Mouse (Mus musculus) left cerebral cortex, adult 2 months (tissue): ENCODE results near the gene Foxp1. TPM values are rescaled to one million over a fixed set of nuclear protein-coding genes. Genes with fewer than 3 reads are reported as not detected.

Source experiments
- DNase-seq, 2 experiments: peaks; one replicate each; pipeline ENCODE4 v3.0.0; 2021 to 2022; ENCODE audit warnings: low spot score in 2 of 2, mixed read lengths in 1 of 2; ENCODE audit errors: extremely low spot score in 1 of 2
- H3K27ac ChIP-seq: fragments of 200-600 bp; 2 replicates; pipeline ENCODE4 v1.8.1; 2022
- H3K4me3 ChIP-seq: fragments of 200-600 bp; 2 replicates; pipeline ENCODE4 v1.8.1; 2022
- CTCF ChIP-seq: fragments of 200-600 bp; IDR thresholded peaks from 2 replicates; pipeline ENCODE4 v1.8.1; 2022; ENCODE audit warnings: antibody characterized with exemption, mild to moderate bottlenecking, moderate library complexity
- intact Hi-C: fragments of 180-260 bp; cut with DNase I; formaldehyde crosslinking; loops from one replicate; pipeline ENCODE4 v1.15.1; 2025
- total RNA-seq, 2 experiments: library from RNA; stranded (reverse); gene quantifications; 2 replicates each; pipeline ENCODE4 v1.2.3; 2021

Foxp1 gene
- total RNA-seq, 2 experiments from 2014 or later: 133 to 139 TPM

- DNase-seq: no peak
- intact Hi-C loops: no loop called here
- no peak for TF ChIP-seq CTCF
- Histone ChIP-seq H3K27ac (no peak overlapping the region), H3K4me3 (no peak overlapping the region)
These were observed 245.3 kb downstream of the Foxp1 start for GRCm38 (mm10) chr6:99277251-99277650.

GRCm38 (mm10) chr6:99276297-99276653, 246.2 kb downstream of the Foxp1 start:
- intact Hi-C loops: no loop called here

GRCm38 (mm10) chr6:99275381-99276296, 246.9 kb downstream of the Foxp1 start:
- intact Hi-C loops: no loop called here
- Histone ChIP-seq H3K27ac (no peak overlapping the region), H3K4me3 (no peak overlapping the region)
- no peak for DNase-seq
- no peak for TF ChIP-seq CTCF

More at GRCm38 (mm10) chr6:99276297-99276653, 246.2 kb downstream of the Foxp1 start:
- no peak overlapping the region for H3K4me3 ChIP-seq
- H3K27ac ChIP-seq: no peak overlapping the region
- no peak for DNase-seq
- TF ChIP-seq CTCF: no peak

GRCm38 (mm10) chr6:99274667-99275066, 247.9 kb downstream of the Foxp1 start:
- no peak for TF ChIP-seq CTCF
- Histone ChIP-seq H3K27ac (no peak overlapping the region), H3K4me3 (no peak overlapping the region)
- DNase-seq: no peak
- intact Hi-C loops: no loop called here

GRCm38 (mm10) chr6:99274222-99274621, 248.3 kb downstream of the Foxp1 start:
- DNase-seq: no peak
- no peak for TF ChIP-seq CTCF
- intact Hi-C loops: no loop called here
- no peak overlapping the region for H3K27ac ChIP-seq
- no peak overlapping the region for H3K4me3 ChIP-seq

- no peak overlapping the region for H3K4me3 ChIP-seq
- DNase-seq: no peak
- no peak overlapping the region for H3K27ac ChIP-seq
- intact Hi-C loops: no loop called here
- no peak for TF ChIP-seq CTCF
These were observed 249.3 kb downstream of the Foxp1 start for GRCm38 (mm10) chr6:99273177-99273576.

GRCm38 (mm10) chr6:99272174-99272573, 250.3 kb downstream of the Foxp1 start:
- intact Hi-C loops: no loop called here
- DNase-seq: no peak
- TF ChIP-seq CTCF: no peak
- H3K27ac ChIP-seq: no peak overlapping the region
- no peak overlapping the region for H3K4me3 ChIP-seq

- no peak for DNase-seq
- intact Hi-C loops: no loop called here
- H3K4me3 ChIP-seq: no peak overlapping the region
- H3K27ac ChIP-seq: no peak overlapping the region
- TF ChIP-seq CTCF: no peak
These were observed 250.8 kb downstream of the Foxp1 start for GRCm38 (mm10) chr6:99271741-99272140.

- intact Hi-C loops: loop anchor here (5.0 to 10.0 kb wide), 5 partner anchors 243 to 1165 kb away; partner anchors contain the start of gene Foxp1
- no peak overlapping the region for H3K27ac ChIP-seq
- no peak for TF ChIP-seq CTCF
- no peak overlapping the region for H3K4me3 ChIP-seq
- DNase-seq: peak; percentile 18 to 28
These were observed 252.6 kb downstream of the Foxp1 start for GRCm38 (mm10) chr6:99269921-99270320.

GRCm38 (mm10) chr6:99268171-99269061, 254.1 kb downstream of the Foxp1 start:
- TF ChIP-seq CTCF: no peak
- no peak for DNase-seq
- Histone ChIP-seq H3K4me3 (no peak overlapping the region), H3K27ac (no peak overlapping the region)
- intact Hi-C loops: loop anchor here (5.0 to 10.0 kb wide), 5 partner anchors 241 to 1164 kb away; partner anchors contain the start of gene Foxp1

GRCm38 (mm10) chr6:99265945-99266656, 256.4 kb downstream of the Foxp1 start:
- intact Hi-C loops: loop anchor here (5.0 to 10.0 kb wide), 5 partner anchors 239 to 1161 kb away; partner anchors contain the start of gene Foxp1
- Histone ChIP-seq H3K27ac (peak overlapping the region; percentile 83), H3K4me3 (0 out of 2 replicates have a peak overlapping the region, but pooled peaks have one; percentile 11)
- TF ChIP-seq CTCF: no peak; the same call in 1 of the 2 replicates
- DNase-seq: peak in 1 of 2 experiments; percentile 20
